Mouse (Mus musculus): ENCODE data around the gene Kcnh3.

The Kcnh3 gene

GRCm38 (mm10) chr15:99284527-99285188 lies 60.0 kb downstream of the Kcnh3 start:
- DNase-seq (ENCODE audit: low spot score in 2 of 2): no peak

GRCm38 (mm10) chr15:99285189-99285535 lies 60.5 kb downstream of the Kcnh3 start:
- no peak for DNase-seq (ENCODE audit: low spot score in 2 of 2)

- no peak for DNase-seq (ENCODE audit: low spot score in 2 of 2)
Observed at GRCm38 (mm10) chr15:99290586-99290985, 65.9 kb downstream of the Kcnh3 start.

Data from right cerebral cortex, adult 2 months (tissue).